Mouse (Mus musculus): ENCODE measurements at regions not wholly inside any gene's neighbourhood (a gene's known extent, or its start where the extent isn't known, plus 50 kb on each side); places are given as distances from the start of the nearest gene placed in this dataset.

- DNase-seq, result no peak
Measured at GRCm38 (mm10) chr8:49395029-49395428, 551.3 kb upstream of the Tenm3 start.

- DNase-seq, result no peak
Measured at GRCm38 (mm10) chr8:49389525-49389924, 545.8 kb upstream of the Tenm3 start.

- DNase-seq, result no peak
Measured at GRCm38 (mm10) chr8:49387587-49387986, 543.8 kb upstream of the Tenm3 start.

GRCm38 (mm10) chr8:49372686-49373085 lies 528.9 kb upstream of the Tenm3 start:
- no peak for DNase-seq

GRCm38 (mm10) chr8:49362682-49363081 lies 518.9 kb upstream of the Tenm3 start:
- no peak for DNase-seq

- no peak for DNase-seq
Measured at GRCm38 (mm10) chr8:49361443-49361842, 517.7 kb upstream of the Tenm3 start.

GRCm38 (mm10) chr8:49360121-49360520 lies 516.4 kb upstream of the Tenm3 start:
- DNase-seq, result no peak

- no peak for DNase-seq
Measured at GRCm38 (mm10) chr8:49359671-49360070, 515.9 kb upstream of the Tenm3 start.

GRCm38 (mm10) chr8:49348602-49349001 lies 504.9 kb upstream of the Tenm3 start:
- no peak for DNase-seq

- DNase-seq, result no peak
Measured at GRCm38 (mm10) chr8:49338716-49339115, 495.0 kb upstream of the Tenm3 start.

- DNase-seq, result no peak
Measured at GRCm38 (mm10) chr8:49326980-49327379, 483.2 kb upstream of the Tenm3 start.

GRCm38 (mm10) chr8:49321404-49321803 lies 477.7 kb upstream of the Tenm3 start:
- no peak for DNase-seq

GRCm38 (mm10) chr8:49313483-49314278 lies 469.9 kb upstream of the Tenm3 start:
- DNase-seq, result no peak

- no peak for DNase-seq
Measured at GRCm38 (mm10) chr8:49312816-49313215, 469.1 kb upstream of the Tenm3 start.

GRCm38 (mm10) chr8:49282401-49282800 lies 438.6 kb upstream of the Tenm3 start:
- DNase-seq, result no peak

- DNase-seq, result no peak
Measured at GRCm38 (mm10) chr8:49281254-49281653, 437.5 kb upstream of the Tenm3 start.

- DNase-seq, result no peak
Measured at GRCm38 (mm10) chr8:49274031-49274430, 430.3 kb upstream of the Tenm3 start.

- DNase-seq, result no peak
Measured at GRCm38 (mm10) chr8:49273109-49273508, 429.4 kb upstream of the Tenm3 start.

- no peak for DNase-seq
Measured at GRCm38 (mm10) chr8:49263416-49263815, 419.7 kb upstream of the Tenm3 start.

- DNase-seq, result no peak
Measured at GRCm38 (mm10) chr8:49262797-49263196, 419.0 kb upstream of the Tenm3 start.

GRCm38 (mm10) chr8:49255954-49256353 lies 412.2 kb upstream of the Tenm3 start:
- no peak for DNase-seq

- no peak for DNase-seq
Measured at GRCm38 (mm10) chr8:49254311-49254828, 410.6 kb upstream of the Tenm3 start.

GRCm38 (mm10) chr8:49243002-49243401 lies 399.3 kb upstream of the Tenm3 start:
- DNase-seq, result no peak

GRCm38 (mm10) chr8:49236822-49237071 lies 393.0 kb upstream of the Tenm3 start:
- no peak for DNase-seq
